Mouse (Mus musculus) spleen, postnatal 10 days (tissue): ENCODE data around the gene Cdkal1.

ENCODE experiments used
- DNase-seq, 2 experiments: peaks; one replicate each; pipeline ENCODE4 v3.0.0; 2021 to 2022; ENCODE audit warnings: low spot score in 2 of 2

The Cdkal1 gene

DNA sequence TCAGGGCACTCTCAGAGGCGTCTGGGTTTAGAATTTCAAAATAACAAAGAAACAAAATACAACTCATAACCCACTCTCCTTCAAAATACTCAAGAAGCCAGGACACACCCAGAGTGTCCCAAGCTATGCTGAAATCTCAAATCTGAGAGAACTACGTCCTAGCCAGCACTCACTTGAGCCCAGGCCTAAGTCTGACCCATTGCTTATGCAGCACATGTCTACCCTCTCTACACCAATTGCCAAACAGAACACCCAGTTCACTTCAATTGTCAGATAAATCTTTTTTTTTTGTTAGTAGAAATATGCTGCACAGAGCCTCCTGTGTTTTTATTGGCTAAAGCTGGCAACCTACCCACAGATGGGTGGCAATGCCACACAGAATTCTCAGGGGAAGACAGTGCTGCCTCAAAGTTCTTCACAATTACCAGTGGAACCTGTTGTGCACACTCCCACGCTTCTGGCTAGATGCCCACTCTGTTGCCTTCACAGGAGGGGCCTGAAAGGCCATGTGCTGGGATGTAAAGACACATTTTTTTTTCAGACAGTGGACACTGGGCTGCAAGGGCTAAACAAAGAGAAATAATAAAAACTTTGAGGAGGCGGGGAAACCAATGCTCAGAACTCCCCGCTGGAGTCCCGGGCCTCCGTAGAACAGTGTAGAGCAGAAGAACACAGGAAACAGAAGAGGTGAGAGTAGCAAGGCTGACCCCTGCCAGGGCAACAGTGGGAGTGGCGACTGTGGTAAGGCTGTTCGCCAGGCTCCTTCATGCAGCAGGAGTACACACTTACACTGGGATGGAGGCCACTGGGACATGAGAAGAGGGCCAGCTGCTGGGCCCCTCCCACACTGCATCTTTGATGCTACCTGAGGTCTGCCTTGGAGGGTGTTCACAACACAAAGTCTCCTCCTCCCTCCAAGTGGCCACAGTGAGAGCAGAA, 273.4 kb downstream of the Cdkal1 start:
- DNase-seq = no peak

DNA sequence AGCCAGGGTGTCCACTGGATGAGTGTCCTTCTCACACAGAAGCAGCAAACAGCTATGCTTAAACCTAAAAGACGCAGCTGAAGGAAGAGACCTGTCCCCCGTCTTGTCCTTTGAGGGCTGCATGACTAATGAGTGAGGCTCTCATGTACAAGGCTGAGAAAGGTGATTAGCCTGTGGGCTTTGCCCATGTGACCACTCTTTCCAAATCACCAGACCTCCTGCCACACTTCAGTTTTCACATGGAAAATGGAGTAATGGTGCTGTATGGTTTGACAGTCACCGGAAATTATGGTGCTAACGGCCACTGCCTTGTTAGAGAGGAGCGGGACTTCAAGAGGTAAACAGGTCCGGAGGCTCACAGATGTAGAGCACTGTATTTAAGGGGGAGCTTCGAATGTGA, 274.7 kb downstream of the Cdkal1 start:
- no peak for DNase-seq

DNA sequence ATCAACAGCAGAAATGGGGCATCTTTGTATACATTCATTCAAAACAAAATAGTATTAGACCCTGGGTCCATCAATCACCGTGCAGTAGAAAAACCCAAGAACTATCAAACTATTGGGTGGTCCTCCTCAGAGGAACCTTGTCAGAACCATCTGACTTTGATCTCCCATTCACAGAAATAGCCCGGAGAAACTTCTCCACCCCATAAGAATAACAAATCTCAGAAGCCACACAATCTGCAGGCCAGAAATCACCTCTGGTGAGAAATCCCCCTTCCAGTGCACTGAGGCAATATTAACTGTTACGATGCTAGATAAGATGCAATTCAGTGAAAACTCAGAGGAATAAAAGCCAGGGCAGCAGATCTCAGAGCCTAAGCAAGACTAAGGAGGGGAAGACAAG, 275.5 kb downstream of the Cdkal1 start:
- no peak for DNase-seq

DNA sequence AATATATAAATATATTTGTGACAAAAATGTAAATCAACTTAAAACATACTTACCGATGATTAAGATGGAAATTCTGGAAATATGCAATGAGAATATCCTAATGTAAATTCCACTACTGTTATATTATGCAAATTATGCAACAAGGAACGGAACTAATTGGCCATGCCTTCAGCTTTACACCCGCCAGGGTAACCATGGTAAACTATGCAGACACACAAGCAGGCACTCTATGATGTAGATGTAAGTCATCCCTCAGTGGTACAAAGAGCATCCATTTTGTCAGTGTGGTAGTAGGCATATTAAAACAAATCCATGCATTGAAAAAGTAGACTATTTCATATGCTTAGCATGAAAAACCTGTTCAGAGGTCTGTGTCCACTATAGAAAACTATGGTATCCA, 276.9 kb downstream of the Cdkal1 start:
- DNase-seq = no peak

DNA sequence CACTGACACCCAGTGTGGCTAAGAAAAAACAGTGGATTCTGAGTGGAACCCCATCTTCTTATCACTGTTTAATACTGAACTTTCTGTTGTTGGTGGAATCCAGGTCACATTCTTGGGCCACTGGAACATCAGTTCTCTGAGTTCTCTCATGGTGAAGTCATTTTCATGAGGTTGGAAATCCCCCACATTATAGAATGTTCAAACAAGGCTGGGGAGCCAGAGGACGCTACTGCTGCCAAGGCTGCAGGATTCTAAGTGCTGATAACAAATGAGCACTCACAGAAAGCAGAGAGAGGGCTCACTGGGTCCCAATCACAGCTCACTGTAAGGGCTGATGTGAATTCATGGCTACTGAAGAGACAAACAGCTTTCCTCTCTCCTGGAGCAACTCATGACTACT, 280.7 kb downstream of the Cdkal1 start:
- DNase-seq = no peak

DNA sequence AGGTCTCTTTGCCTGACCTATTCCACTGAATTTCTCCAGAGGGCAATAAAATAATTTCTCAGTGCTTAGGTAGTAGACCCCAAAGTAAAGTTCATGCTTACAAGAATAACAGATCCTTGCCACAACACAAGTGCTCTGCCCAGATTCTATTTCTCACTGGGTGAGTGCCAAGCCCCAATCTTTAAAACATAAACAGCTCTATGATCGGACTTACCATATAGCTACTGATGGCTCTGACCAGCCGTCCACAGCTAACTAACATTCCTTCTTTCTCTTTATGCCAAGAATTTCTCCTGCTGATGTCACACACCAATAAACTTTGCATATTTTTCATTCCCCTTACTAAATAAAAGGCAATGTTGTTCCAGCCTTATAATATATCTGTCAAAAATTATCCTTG, 283.0 kb downstream of the Cdkal1 start:
- no peak for DNase-seq

DNA sequence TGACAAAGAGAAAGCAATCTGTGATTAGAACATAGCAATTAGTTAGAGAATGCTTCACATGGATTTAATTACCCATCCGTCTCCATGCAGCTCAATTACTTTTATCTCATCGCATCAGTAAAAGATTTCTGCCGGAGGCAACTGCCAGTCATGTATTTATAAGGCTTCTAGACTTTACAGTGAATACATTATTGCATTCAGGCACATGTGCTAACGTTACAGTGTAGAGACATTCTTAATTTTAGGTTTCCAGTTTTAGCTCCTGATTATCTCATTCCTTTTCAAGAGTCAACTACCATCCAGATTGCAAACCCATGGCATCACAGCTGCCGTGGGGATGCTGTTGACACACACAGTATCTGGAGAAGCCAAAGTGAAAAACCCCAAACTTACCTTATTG, 289.8 kb downstream of the Cdkal1 start:
- DNase-seq = no peak

DNA sequence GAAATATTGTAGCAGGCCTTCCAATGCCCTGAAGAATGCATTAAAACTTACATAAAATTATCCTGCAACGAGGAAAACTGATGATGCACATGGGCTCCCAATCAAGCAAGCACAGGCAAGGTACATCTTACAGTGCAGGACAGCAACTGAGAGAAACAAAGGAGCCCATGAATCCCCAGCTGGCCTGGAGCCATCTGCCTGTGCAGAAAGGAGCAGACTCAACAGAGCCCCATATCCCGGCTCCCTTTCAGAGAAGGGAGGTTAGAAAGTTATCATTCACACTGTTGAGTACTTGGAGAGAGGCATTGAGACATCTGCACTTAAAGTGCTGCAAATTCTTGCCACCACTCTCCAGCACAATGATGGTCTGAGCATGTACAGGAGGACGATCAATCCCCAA, 296.3 kb downstream of the Cdkal1 start:
- no peak for DNase-seq

DNA sequence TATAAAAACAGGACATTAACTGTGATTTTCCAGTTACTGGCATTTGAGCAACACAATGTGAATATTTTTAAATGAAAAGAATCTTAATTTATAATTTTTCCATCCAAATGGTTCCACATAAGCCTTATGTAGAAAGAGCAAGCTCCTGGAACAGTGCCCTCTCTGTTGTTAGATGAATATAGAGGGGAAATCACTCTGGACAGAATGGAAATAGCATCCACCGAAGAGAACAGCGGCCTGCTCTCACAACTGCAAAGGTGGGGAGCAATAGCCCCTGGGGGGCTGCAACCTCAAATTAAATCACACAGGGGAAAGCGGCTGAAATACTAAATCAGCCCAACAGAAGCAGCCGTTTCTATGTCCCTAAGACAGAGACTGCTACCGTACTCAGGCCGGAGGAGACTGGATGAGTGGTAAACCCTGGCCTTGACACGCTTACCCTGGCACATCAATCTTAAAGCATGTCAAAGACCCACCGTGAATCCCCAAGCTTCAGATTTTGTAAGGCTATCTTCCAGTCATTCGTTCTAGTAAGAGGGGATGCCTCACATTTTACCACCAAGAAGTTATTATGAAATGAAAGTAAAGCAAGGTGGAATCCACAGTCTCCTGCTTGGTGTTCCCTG, 300.2 kb downstream of the Cdkal1 start:
- no peak for DNase-seq

DNA sequence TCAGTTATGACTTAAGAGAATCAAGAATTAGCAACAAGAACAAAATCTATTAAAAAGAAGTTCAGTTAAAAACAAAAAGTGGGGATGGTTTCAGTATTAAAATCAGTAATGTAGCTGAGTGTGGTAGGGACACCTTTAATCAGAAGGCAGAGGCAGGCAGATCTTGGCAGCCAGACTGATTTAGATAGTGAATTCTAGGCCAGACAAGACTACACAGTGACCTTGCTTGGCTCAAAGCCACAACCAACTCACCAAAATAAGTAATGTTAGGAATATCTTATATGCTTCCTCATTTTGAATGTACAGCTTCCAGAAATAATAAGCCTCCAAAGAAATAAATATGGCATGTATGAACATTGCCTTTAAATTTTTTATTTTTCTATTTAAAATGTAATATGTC, 301.7 kb downstream of the Cdkal1 start:
- no peak for DNase-seq

DNA sequence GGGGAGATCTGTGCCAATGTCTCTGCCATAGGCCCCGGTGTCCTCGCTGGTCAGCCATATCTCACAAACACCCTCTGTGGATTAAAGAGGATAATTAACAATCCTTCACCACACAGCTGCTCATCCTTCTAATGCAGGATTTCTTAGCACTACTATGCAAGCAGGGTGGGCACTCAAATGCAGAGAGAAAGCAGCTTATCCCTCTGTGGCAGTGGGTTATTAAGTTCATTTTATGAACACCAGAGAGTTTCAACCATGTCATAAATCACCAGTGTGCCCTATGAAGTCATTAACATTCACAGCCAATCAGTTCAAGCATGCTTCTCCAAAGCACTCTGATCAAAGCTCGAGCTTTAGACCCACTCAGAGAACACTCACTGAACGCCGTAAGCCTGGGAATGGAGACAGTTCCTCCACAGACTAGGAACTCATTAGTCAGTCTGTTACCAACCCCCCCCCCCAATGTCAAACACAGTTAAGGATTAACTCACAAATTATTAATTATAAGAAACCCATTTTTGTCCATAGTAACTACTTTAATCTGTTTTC, 303.1 kb downstream of the Cdkal1 start:
- no peak for DNase-seq

DNA sequence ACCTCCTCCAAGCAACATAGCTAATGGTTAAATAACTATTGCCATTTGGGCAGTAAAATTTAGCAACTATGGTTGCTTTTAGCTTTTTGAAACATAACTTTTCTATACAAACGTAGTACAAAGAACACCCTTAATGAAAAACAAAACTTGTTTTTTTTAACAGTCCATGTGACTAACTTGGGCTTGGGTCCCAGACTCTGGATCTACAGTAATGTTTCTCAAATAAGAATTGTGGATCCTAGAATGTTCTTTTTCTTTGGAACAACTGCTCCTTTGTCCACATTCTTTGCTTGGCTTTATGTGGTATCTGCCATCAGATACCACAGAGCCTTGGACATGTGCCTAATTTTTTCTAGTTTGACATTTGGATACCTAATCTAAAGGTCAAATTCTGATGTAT, 304.6 kb downstream of the Cdkal1 start:
- no peak for DNase-seq

DNA sequence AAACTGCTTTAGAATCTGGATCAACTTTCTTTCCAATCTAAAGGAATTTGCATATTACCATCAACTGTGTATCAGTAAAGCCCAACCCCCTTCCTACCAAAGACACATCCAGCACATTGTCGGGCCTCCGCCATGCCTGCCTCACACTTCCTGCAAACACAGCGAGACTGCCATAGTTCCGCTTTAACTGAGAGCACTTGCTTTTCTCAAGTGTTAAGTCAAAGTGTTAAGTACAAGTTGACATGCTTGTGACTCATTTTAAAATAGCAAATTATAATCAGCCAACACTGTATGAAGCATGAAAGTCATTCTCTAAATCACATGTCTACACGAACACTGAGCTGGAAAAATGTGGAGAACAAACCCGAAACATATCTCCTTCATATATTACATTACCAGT, 305.3 kb downstream of the Cdkal1 start:
- no peak for DNase-seq

DNA sequence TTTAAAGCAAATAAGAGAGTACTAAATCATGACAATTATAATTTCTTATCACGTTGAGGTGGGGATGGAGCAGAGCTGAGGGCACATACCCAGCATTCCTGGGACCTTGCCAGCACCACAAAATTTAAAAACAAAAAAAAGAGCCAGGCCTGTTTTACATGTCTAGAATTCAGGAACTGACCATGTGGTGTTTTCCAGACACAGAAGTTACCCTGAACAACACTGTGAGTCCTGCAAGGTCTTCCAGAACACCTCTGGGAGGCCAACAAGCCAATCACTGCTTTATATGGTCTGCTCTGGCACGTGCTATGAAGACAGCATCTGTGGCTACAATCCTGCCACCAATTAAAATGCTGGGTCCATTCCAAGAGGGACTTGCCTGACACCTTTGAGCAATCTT, 305.7 kb downstream of the Cdkal1 start:
- no peak for DNase-seq

DNA sequence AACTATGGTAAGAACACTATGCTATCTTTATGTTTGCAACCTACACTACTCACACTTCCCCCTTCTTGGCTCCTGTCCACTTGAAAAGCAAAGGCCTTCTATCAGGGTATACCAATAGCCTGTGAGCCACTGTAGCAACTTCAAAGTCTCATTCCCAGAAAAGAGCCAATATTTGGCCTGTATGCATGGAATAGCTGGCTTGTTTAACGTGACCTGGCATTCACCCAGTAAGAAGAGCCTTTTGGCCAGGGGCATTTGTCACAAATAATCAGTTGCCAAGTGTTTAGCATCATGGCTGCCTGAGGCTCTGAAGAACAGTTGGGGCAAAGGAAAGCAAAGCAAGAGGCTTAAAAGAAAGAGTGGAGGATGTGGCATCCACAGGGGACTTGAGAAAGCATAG, 317.6 kb downstream of the Cdkal1 start:
- no peak for DNase-seq

DNA sequence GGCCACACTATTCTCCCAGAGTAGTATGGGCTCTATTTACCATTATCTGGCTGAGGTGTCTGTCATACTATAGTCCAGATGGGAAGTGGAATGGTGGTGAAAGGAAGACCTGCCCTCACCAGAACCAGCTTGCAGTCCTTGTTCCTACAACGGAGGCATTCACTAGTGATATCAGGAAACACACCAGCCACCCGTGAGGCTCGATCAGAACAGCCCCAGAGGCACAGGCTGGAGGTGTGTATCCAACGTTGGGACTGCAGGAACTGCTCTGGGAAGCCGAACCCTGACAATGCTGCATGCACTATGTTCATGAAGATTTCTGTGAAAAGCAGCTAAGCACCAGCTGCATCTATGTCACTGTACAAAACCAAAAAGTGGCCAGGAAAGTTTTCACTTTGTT, 321.9 kb downstream of the Cdkal1 start:
- DNase-seq = no peak

DNA sequence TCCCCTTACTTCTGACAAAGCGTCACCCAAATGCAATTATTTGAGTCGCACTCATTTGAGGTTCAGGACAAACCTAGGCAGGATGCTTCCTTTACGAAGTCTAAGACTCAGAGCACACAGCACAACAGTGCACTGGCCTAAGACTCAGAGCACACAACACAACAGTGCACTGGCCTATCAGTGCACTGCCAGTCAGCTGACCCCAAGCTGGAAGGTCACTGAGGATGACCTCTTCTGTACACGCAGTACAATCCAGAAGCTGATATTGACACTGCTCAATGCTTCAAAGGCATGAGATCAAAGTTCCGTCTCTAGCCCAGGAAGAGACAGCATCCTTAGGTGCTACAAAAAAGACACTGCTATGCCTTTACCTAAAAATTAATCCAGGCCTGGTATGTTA, 327.1 kb downstream of the Cdkal1 start:
- no peak for DNase-seq

DNA sequence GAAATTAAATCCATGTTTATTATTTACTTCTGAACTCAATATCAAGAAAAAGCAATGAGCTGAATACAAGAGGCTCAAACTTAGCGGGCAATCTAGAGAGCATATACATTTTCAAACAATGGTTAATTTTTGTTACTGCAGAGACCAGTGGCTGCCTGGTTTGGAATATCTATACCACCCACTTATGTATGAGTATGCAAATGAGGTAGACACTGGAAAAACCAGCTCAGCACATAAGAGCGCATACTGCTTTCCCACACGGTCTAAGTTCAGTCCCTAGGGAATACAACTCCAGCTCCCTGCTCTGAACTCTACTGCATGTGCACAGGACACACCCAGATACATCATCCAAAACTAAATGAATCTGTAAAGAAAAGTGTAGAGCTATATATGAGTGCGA, 334.2 kb downstream of the Cdkal1 start:
- DNase-seq = no peak

DNA sequence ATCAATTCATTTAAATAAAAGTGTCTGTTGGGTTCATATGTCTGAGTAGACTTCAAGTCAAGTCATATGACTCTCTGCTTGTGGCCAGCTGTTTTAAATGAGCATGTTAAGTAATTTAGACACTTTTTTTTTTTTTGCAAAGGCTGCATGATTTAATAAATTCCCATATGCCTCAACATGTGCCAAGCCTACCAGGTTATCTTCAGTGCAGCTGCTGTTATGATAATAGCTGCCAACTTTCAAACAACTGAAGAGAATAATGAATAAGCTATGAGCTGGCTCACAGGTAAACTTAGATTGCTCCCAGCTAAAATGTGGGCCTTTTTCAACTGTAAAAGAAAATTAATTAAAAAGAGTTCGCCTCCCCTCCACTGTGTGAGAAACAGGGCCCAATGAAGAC, 341.4 kb downstream of the Cdkal1 start:
- DNase-seq = no peak

DNA sequence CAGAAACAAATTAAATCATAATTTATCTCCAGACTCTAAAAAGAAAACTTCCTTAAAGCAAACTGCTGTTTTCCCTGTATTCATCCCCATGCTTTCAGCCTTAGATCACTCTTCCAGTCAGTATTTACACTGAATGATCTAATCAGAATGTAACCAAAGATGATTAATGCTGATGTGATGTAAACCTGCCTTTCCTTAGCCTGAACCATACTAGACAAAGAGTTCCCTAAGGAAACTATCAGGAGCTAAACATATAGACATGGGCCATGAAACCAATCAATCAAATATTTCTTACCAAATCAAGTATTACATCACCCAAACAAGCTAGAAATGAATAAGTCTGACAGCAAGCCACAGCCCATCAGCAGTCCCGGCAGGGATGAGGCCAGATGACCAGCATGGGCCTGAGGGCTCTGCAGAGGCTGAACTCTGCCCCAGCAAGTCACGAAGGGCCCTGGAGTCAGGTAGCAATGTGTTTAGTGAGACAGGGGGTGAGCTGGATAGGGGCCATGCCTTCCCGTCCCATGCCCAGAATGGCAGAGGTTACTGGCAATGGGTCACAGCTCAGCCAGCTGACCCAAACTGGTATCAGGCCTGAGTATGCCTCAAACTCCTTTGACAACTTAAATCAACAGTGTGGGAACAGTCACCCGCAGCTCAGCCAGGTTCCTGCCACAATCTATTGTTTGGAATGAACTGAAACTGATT, 350.5 kb downstream of the Cdkal1 start:
- DNase-seq = no peak

DNA sequence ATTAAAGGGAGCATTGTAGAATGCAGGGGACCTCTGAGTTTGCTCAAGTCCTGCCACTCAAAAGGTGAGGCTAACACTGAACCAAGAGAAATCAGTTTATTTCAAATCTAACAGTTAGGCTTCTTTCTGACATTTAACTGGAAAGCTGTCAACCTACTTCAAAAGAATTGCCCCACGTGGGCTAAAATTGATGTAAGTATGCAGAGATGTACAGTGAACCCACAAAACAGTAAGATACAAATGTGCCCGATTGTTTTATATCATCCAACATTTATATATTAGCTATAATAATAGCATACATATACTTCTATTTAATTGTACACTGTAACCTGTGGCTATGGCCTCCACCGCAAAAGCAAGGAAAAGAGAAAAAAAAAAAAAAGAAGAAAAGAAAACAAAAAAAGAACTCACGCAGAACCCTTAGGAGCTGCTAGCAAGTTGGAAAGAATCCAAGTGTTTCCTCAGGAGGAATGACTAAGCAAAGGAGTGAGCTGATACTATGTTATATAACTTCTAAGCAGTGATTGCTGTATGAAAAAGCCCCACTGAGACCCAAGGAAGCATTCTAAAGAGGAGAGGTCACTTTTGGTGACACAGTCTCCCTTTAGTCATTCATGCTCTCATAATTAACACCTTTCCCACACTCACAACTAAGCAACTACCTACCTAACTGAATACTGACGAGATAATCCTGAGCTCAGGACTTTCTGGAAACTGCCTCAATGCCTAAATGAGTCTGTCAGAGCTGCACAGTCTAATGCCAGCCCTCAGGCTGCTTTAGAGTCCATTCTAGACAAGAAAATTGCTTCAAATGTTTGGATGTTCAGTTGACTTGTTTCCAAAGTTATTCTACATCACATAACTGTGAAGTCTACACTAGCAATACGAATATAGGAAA, 352.1 kb downstream of the Cdkal1 start:
- DNase-seq = no peak
